Mouse (Mus musculus) neural tube, embryonic 15.5 days (tissue): Measurements from ENCODE around the gene Casc4. TPM values are rescaled to one million over a fixed set of nuclear protein-coding genes. Genes with fewer than 3 reads are reported as not detected.

Source experiments
- ATAC-seq: fragments of 200-750 bp; cut with Nextera tagmentation; 2 replicates; pipeline ENCODE4 v1.8.0; 2017; ENCODE audit warnings: mild to moderate bottlenecking, moderate TSS enrichment, moderate library complexity; ENCODE audit not compliant: low FRiP score
- H3K27ac ChIP-seq: fragments of 300-500 bp; sonication (generic); replicated peaks from 2 replicates; pipeline ENCODE4 v1.5.1; 2015; ENCODE audit warnings: mild to moderate bottlenecking, inconsistent platforms
- H3K27me3 ChIP-seq: fragments of 300-500 bp; sonication (generic); replicated peaks from 2 replicates; pipeline ENCODE4 v1.6.1; 2015; ENCODE audit warnings: inconsistent platforms
- H3K36me3 ChIP-seq: fragments of 300-500 bp; sonication (generic); 2 replicates; pipeline ENCODE4 v1.6.1; 2015; ENCODE audit warnings: inconsistent platforms
- H3K4me1 ChIP-seq: fragments of 300-500 bp; sonication (generic); 2 replicates; pipeline ENCODE4 v1.6.1; 2015; ENCODE audit warnings: inconsistent platforms
- H3K4me2 ChIP-seq: fragments of 300-500 bp; sonication (generic); 2 replicates; pipeline ENCODE4 v1.6.1; 2015; ENCODE audit warnings: inconsistent platforms, mild to moderate bottlenecking, moderate library complexity
- H3K4me3 ChIP-seq: fragments of 300-500 bp; sonication (generic); replicated peaks from 2 replicates; pipeline ENCODE4 v1.5.1; 2015; ENCODE audit warnings: mild to moderate bottlenecking, inconsistent platforms
- H3K9ac ChIP-seq: fragments of 300-500 bp; sonication (generic); replicated peaks from 2 replicates; pipeline ENCODE4 v1.6.1; 2015; ENCODE audit warnings: mild to moderate bottlenecking, inconsistent platforms
- H3K9me3 ChIP-seq: fragments of 300-500 bp; sonication (generic); replicated peaks from 2 replicates; pipeline ENCODE4 v1.6.1; 2016; ENCODE audit warnings: inconsistent platforms
- WGBS: fragments of 180-500 bp; shearing (Covaris S2); methylation state at CpG from one replicate; pipeline ENCODE4 v1.1.7; 2015; ENCODE audit warnings: mixed read lengths; 5-methylcytosine and 5-hydroxymethylcytosine counted together
- polyA plus RNA-seq: library from polyadenylated mRNA; unstranded; fragments of >200 nt; fragmentation: Nextera tagmentation; extraction: Ambion mirVana; gene quantifications from 2 replicates; pipeline ENCODE4 v1.2.1, GENCODE M21; 2015

Gene Casc4
- polyA plus RNA-seq, 1 experiment from 2014 or later: 42.4 TPM

DNA sequence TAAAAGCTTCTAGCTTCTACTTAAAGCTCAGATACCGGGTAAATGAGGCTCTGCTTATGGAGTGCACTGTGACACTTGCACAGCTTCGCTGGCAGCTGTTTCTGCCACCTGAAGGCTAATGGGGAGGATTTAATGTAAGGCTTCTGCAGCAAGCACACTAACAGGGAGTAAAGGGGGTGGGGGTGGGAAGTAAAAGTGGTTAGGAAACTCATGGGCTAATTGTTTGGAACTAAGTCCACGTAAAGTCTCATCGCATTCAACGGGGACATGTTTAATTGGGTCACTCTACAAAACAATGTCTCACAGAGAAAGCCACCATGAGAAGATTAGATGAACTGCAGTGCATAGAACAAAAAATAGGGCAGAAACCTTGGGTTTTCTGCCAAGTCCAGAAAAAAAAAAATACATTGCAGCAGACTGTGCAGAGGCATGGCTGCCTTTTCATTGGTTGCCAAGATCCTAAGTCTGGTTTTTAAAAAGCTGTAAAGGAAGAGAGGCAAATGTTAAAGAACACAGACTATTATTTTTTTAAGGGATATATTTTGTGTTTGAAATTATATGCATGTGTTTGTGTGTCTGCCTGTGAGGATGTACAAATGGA is 7.3 kb upstream of the Casc4 start:
- no peak overlapping the region for H3K9ac ChIP-seq
- no peak for ATAC-seq
- no peak overlapping the region for H3K27ac ChIP-seq
- no peak overlapping the region for H3K4me3 ChIP-seq
- no peaks in the 10 kb centered on the region for H3K9me3 ChIP-seq
- no peaks in the 10 kb centered on the region for H3K4me1 ChIP-seq
- H3K36me3 ChIP-seq: no peaks in the 10 kb centered on the region
- WGBS: 55% methylated on average over 5 of the region's 5 CpGs
- no peak overlapping the region for H3K4me2 ChIP-seq
- no peaks in the 10 kb centered on the region for H3K27me3 ChIP-seq

- ATAC-seq: peak; percentile 55
- no peaks in the 10 kb centered on the region for H3K9me3 ChIP-seq
- H3K9ac ChIP-seq: peak overlapping the region; percentile 93
- no peaks in the 10 kb centered on the region for H3K36me3 ChIP-seq
- H3K4me2 ChIP-seq: peak overlapping the region; percentile 86
- H3K4me3 ChIP-seq: peak overlapping the region; percentile 86
- peak overlapping the region; percentile 98 for H3K27ac ChIP-seq
- WGBS: under 1% methylated on average over 18 of the region's 18 CpGs
- H3K27me3 ChIP-seq: no peaks in the 10 kb centered on the region
- H3K4me1 ChIP-seq: peaks cover 33% of the 10 kb centered on the region
These were observed 634 bp upstream of the Casc4 start for GRCm38 (mm10) chr2:121866071-121866601.

DNA sequence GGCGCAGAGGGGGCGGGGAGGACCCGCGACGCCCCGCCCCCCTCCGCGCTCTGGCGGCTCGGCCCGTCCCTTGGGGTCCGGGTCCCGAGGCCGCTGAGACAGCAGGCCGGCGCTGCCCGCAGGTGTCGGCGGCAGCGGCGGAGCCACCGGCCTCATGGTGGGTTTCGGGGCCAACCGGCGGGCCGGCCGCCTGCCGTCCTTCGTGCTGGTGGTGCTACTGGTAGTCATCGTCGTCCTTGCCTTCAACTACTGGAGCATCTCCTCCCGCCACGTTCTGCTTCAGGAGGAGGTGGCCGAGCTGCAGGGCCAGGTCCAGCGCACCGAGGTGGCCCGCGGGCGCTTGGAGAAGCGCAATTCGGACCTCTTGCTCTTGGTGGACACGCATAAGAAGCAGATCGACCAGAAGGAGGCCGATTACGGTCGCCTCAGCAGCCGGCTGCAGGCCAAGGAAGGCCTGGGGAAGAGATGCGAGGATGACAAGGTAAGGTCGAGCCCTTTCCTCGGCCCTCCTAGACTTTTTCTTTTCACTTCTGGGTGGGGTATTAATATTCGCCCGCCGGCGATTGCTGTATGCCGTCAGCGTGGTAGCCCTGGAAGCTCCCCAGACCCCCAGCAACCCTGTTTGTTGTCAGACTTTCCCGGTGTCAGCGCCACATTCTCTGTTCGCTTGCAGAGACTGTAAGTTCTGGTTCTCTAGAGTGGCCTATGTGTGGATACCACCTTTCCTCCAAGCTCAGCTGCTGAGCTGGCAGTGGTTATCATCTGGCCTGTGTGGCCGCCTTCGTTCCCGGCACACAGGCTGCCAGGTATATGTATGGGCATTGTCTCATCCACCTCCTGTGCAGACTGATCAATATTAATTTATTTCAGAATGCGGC is 520 bp downstream of the Casc4 start:
- H3K4me2 ChIP-seq: peak overlapping the region; percentile 86
- ATAC-seq: peak; percentile 67
- under 1% methylated on average over 50 of the region's 63 CpGs for WGBS
- peak overlapping the region; percentile 86 for H3K4me3 ChIP-seq
- peak overlapping the region; percentile 98 for H3K27ac ChIP-seq
- H3K4me1 ChIP-seq: peaks cover 38% of the 10 kb centered on the region
- no peaks in the 10 kb centered on the region for H3K27me3 ChIP-seq
- no peaks in the 10 kb centered on the region for H3K36me3 ChIP-seq
- H3K9ac ChIP-seq: peak overlapping the region; percentile 93
- H3K9me3 ChIP-seq: no peaks in the 10 kb centered on the region

DNA sequence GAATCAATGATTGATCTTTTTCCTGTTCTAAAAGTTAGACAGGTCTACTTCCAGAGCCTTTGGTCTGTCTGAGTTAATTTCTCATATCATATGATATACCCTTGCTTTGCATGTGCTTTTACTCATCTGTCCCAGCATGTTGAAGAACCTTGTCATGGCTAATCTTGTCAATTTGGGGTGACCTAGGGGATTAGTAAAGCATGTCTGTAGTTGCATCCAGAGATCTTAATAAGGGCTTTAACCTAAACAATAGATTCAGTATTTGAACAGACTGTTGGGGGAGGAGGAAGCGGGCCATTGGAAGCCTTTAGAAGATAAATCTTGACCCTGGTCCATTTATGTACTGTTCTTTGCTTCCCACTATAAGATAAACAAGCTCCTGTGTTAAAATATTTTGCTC is 12.7 kb downstream of the Casc4 start:
- H3K4me1 ChIP-seq: no peaks in the 10 kb centered on the region
- H3K9ac ChIP-seq: no peak overlapping the region
- no peaks in the 10 kb centered on the region for H3K36me3 ChIP-seq
- H3K9me3 ChIP-seq: no peaks in the 10 kb centered on the region
- no peak overlapping the region for H3K4me2 ChIP-seq
- 89% methylated on average over 1 of the region's 1 CpGs for WGBS
- no peak overlapping the region for H3K27ac ChIP-seq
- no peak overlapping the region for H3K4me3 ChIP-seq
- no peak for ATAC-seq
- H3K27me3 ChIP-seq: no peaks in the 10 kb centered on the region

- H3K36me3 ChIP-seq: no peaks in the 10 kb centered on the region
- no peak overlapping the region for H3K4me2 ChIP-seq
- H3K27ac ChIP-seq: no peak overlapping the region
- H3K4me1 ChIP-seq: 0 out of 2 replicates have a peak, but pooled peaks cover 3% of the 10 kb centered on the region
- no peak for ATAC-seq
- no peak overlapping the region for H3K4me3 ChIP-seq
- no peaks in the 10 kb centered on the region for H3K27me3 ChIP-seq
- 83% methylated on average over 1 of the region's 1 CpGs for WGBS
- H3K9me3 ChIP-seq: no peaks in the 10 kb centered on the region
- H3K9ac ChIP-seq: no peak overlapping the region
These were observed 18.8 kb downstream of the Casc4 start for GRCm38 (mm10) chr2:121885509-121886106.

- Histone ChIP-seq H3K4me2 (no peak overlapping the region), H3K36me3 (no peaks in the 10 kb centered on the region), H3K27ac (no peak overlapping the region), H3K27me3 (no peaks in the 10 kb centered on the region), H3K4me3 (no peak overlapping the region), H3K9ac (no peak overlapping the region), H3K4me1 (0 out of 2 replicates have a peak, but pooled peaks cover 6% of the 10 kb centered on the region), H3K9me3 (no peaks in the 10 kb centered on the region)
- WGBS: 100% methylated on average over 1 of the region's 1 CpGs
- ATAC-seq: no peak
These were observed 19.6 kb downstream of the Casc4 start for GRCm38 (mm10) chr2:121886406-121886805.

GRCm38 (mm10) chr2:121888720-121889497 is 22.1 kb downstream of the Casc4 start:
- H3K9ac ChIP-seq: no peak overlapping the region
- 0 out of 2 replicates have a peak, but pooled peaks cover 6% of the 10 kb centered on the region for H3K4me1 ChIP-seq
- H3K36me3 ChIP-seq: no peaks in the 10 kb centered on the region
- no peak for ATAC-seq
- WGBS: 90% methylated on average over 3 of the region's 3 CpGs
- H3K27ac ChIP-seq: no peak overlapping the region
- H3K4me2 ChIP-seq: no peak overlapping the region
- H3K27me3 ChIP-seq: no peaks in the 10 kb centered on the region
- no peaks in the 10 kb centered on the region for H3K9me3 ChIP-seq
- no peak overlapping the region for H3K4me3 ChIP-seq

- Histone ChIP-seq H3K27ac (no peak overlapping the region), H3K4me2 (no peak overlapping the region), H3K9me3 (no peaks in the 10 kb centered on the region), H3K4me1 (0 out of 2 replicates have a peak, but pooled peaks cover 6% of the 10 kb centered on the region), H3K4me3 (no peak overlapping the region), H3K36me3 (no peaks in the 10 kb centered on the region), H3K9ac (no peak overlapping the region), H3K27me3 (no peaks in the 10 kb centered on the region)
- 80% methylated on average over 2 of the region's 2 CpGs for WGBS
- no peak for ATAC-seq
These were observed 28.5 kb downstream of the Casc4 start for GRCm38 (mm10) chr2:121895261-121895660.

- ATAC-seq: no peak
- no peak overlapping the region for H3K9ac ChIP-seq
- WGBS: 84% methylated on average over 1 of the region's 1 CpGs
These were observed 30.1 kb downstream of the Casc4 start for GRCm38 (mm10) chr2:121896825-121897224.

GRCm38 (mm10) chr2:121909975-121910374 is 43.2 kb downstream of the Casc4 start:
- Histone ChIP-seq H3K27me3 (no peaks in the 10 kb centered on the region), H3K4me3 (no peak overlapping the region), H3K4me1 (no peaks in the 10 kb centered on the region), H3K36me3 (peaks cover 41% of the 10 kb centered on the region), H3K9ac (no peak overlapping the region), H3K9me3 (no peaks in the 10 kb centered on the region), H3K27ac (no peak overlapping the region), H3K4me2 (no peak overlapping the region)
- no peak for ATAC-seq
- WGBS: 77% methylated on average over 3 of the region's 3 CpGs

More at GRCm38 (mm10) chr2:121896825-121897224, 30.1 kb downstream of the Casc4 start:
- no peak overlapping the region for H3K4me2 ChIP-seq
- no peaks in the 10 kb centered on the region for H3K4me1 ChIP-seq
- H3K27me3 ChIP-seq: no peaks in the 10 kb centered on the region
- H3K4me3 ChIP-seq: no peak overlapping the region
- H3K36me3 ChIP-seq: no peaks in the 10 kb centered on the region
- H3K27ac ChIP-seq: no peak overlapping the region
- no peaks in the 10 kb centered on the region for H3K9me3 ChIP-seq
